Mouse (Mus musculus): Measurements from ENCODE around the gene Hopx.

Gene Hopx

GRCm38 (mm10) chr5:77132457-77133135 is 17.7 kb upstream of the Hopx start:
- DNase-seq (ENCODE audit: low read depth): no peak

- no peak for DNase-seq (ENCODE audit: low read depth)
Measured at GRCm38 (mm10) chr5:77131879-77132278, 17.0 kb upstream of the Hopx start.

- DNase-seq (ENCODE audit: low read depth): no peak
Measured at GRCm38 (mm10) chr5:77130310-77131020, 15.5 kb upstream of the Hopx start.

GRCm38 (mm10) chr5:77129907-77130306 is 15.0 kb upstream of the Hopx start:
- DNase-seq (ENCODE audit: low read depth): no peak

- no peak for DNase-seq (ENCODE audit: low read depth)
Measured at GRCm38 (mm10) chr5:77128854-77129253, 13.9 kb upstream of the Hopx start.

GRCm38 (mm10) chr5:77126415-77126968 is 11.6 kb upstream of the Hopx start:
- no peak for DNase-seq (ENCODE audit: low read depth)

GRCm38 (mm10) chr5:77124817-77125283 is 9.9 kb upstream of the Hopx start:
- no peak for DNase-seq (ENCODE audit: low read depth)

GRCm38 (mm10) chr5:77124165-77124564 is 9.2 kb upstream of the Hopx start:
- no peak for DNase-seq (ENCODE audit: low read depth)

GRCm38 (mm10) chr5:77123597-77123996 is 8.7 kb upstream of the Hopx start:
- DNase-seq (ENCODE audit: low read depth): no peak

GRCm38 (mm10) chr5:77122254-77123192 is 7.6 kb upstream of the Hopx start:
- no peak for DNase-seq (ENCODE audit: low read depth)

- no peak for DNase-seq (ENCODE audit: low read depth)
Measured at GRCm38 (mm10) chr5:77120701-77121100, 5.8 kb upstream of the Hopx start.

GRCm38 (mm10) chr5:77119475-77120422 is 4.8 kb upstream of the Hopx start:
- DNase-seq (ENCODE audit: low read depth): peak; percentile 67

GRCm38 (mm10) chr5:77115732-77116131 is 811 bp upstream of the Hopx start:
- no peak for DNase-seq (ENCODE audit: low read depth)

GRCm38 (mm10) chr5:77113773-77114172 is 1.1 kb downstream of the Hopx start:
- DNase-seq (ENCODE audit: low read depth): no peak

GRCm38 (mm10) chr5:77112066-77112465 is 2.9 kb downstream of the Hopx start:
- DNase-seq (ENCODE audit: low read depth): no peak

- no peak for DNase-seq (ENCODE audit: low read depth)
Measured at GRCm38 (mm10) chr5:77109814-77110213, 5.1 kb downstream of the Hopx start.

GRCm38 (mm10) chr5:77108806-77109205 is 6.1 kb downstream of the Hopx start:
- no peak for DNase-seq (ENCODE audit: low read depth)

GRCm38 (mm10) chr5:77107146-77107822 is 7.6 kb downstream of the Hopx start:
- no peak for DNase-seq (ENCODE audit: low read depth)

GRCm38 (mm10) chr5:77102522-77103365 is 12.2 kb downstream of the Hopx start:
- DNase-seq (ENCODE audit: low read depth): no peak
